Comparison of ENCODE assay signal across 8 mouse cellular contexts in the genomic region with DNA sequence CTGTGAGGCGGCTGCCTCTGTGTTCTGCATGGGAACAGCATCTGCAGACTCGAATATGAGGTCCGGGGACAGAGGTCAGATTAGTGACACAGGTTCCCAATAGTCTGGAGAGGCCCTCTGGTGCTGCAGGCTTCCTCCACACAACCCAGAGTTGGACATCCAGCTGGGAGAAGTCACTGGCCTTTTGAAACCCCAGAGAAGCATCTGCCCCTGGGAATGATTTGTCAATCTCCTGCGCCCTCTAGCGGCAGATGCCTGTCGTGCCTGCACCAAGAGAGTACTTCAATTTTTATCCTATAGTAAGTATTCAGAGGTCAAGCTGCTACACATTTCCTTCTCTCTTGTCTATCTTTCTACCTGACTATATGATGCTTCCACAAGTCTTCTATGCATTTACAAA.
DNase-seq lines count a peak whose midpoint lies in the region; ATAC-seq and TF ChIP-seq lines count a peak whose summit lies in the region.

No protein-coding gene starts in this region.

- no peak overlapping the region for H3K27ac ChIP-seq in ES-Bruce4 (ENCODE audit: insufficient read depth, low read length)
- no peak overlapping the region for H3K27ac ChIP-seq in liver, embryonic 14.5 days

- H3K9me3 ChIP-seq in ES-Bruce4 (replicated peaks; ENCODE audit: control insufficient read depth, insufficient read depth, low read length, poor library complexity, severe bottlenecking), result no peaks in the 10 kb centered on the region
- no peaks in the 10 kb centered on the region for H3K9me3 ChIP-seq in liver, embryonic 14.5 days (ENCODE audit: control insufficient read depth, low read length)

- 23% methylated on average over 6 of the region's 6 CpGs for WGBS in liver, embryonic 14.5 days (ENCODE audit: insufficient replicate concordance)

- H3K4me3 ChIP-seq in ES-Bruce4 (ENCODE audit: low read depth, low read length), result no peak overlapping the region
- no peak overlapping the region for H3K4me3 ChIP-seq in liver, embryonic 14.5 days (ENCODE audit: insufficient read depth in 1 of 2, low read depth in 2 of 2, low read length in 2 of 2)

- no peaks in the 10 kb centered on the region for H3K4me1 ChIP-seq in ES-Bruce4 (ENCODE audit: control insufficient read depth, insufficient read depth, low read length)
- H3K4me1 ChIP-seq in liver, embryonic 14.5 days (replicated peaks; ENCODE audit: control insufficient read depth in 2 of 2, insufficient read depth in 2 of 2, low read length in 1 of 2), result no peaks in the 10 kb centered on the region

- DNase-seq in 3T3-L1 (ENCODE audit: low read depth, low spot score), result peak; percentile 70
- DNase-seq in cerebellum, adult 18-20 months, result peak; percentile 31 to 46
- peak; percentile 7 to 37 for DNase-seq in frontal cortex, postnatal 14 days (ENCODE audit: low spot score in 2 of 2)
- peak; percentile 58 for DNase-seq in kidney, postnatal 14 days
- peak in 2 of 3 experiments; percentile 1 to 2 for DNase-seq in liver, embryonic 14.5 days (ENCODE audit: low read depth in 3 of 3, low spot score in 3 of 3)
- DNase-seq in retina, embryonic 14.5 days (ENCODE audit: low spot score), result peak; percentile 87
- peak; percentile 47 for DNase-seq in yolk sac, embryonic 10.5 days (ENCODE audit: low spot score)

- H3K9ac ChIP-seq in ES-Bruce4 (ENCODE audit: low read depth, poor library complexity, severe bottlenecking), result no peak overlapping the region
- H3K9ac ChIP-seq in liver, embryonic 14.5 days (replicated peaks), result no peak overlapping the region

- TF ChIP-seq EP300 in ES-Bruce4 (IDR thresholded peaks at IDR 0.05; ENCODE audit: insufficient read depth, low read depth, low read length), result no peak
- no peak for TF ChIP-seq EP300 in liver, embryonic 14.5 days (IDR thresholded peaks at IDR 0.05; ENCODE audit: low read depth)

- no peak for TF ChIP-seq POLR2A in ES-Bruce4 (IDR thresholded peaks at IDR 0.05; ENCODE audit: insufficient read depth, low read length)

- TF ChIP-seq CTCF in ES-Bruce4 (IDR thresholded peaks at IDR 0.05; ENCODE audit: low read depth, low read length), result peak; percentile 94
- peak; percentile 81 for TF ChIP-seq CTCF in liver, embryonic 14.5 days (IDR thresholded peaks at IDR 0.05; ENCODE audit: low read depth)

- H3K27me3 ChIP-seq in ES-Bruce4 (ENCODE audit: control insufficient read depth, insufficient read depth, low read length, poor library complexity, severe bottlenecking), result peaks cover 1% of the 10 kb centered on the region; the same call in 1 of the 2 replicates
- H3K27me3 ChIP-seq in liver, embryonic 14.5 days (ENCODE audit: control insufficient read depth, insufficient read depth, low read length), result no peaks in the 10 kb centered on the region

- no peak overlapping the region for H3K4me2 ChIP-seq in liver, embryonic 14.5 days (ENCODE audit: low read depth)

- ATAC-seq in liver, embryonic 14.5 days (ENCODE audit: insufficient read depth), result no peak

- no peaks in the 10 kb centered on the region for H3K36me3 ChIP-seq in ES-Bruce4 (ENCODE audit: control insufficient read depth, insufficient read depth, low read length, poor library complexity, severe bottlenecking)
- H3K36me3 ChIP-seq in liver, embryonic 14.5 days (replicated peaks; ENCODE audit: control insufficient read depth, insufficient read depth, low read depth), result no peaks in the 10 kb centered on the region

Comparison
In these comparisons a context has a peak if more than half of its experiments do, and no peak if none do; other contexts are left out.
1. DNase-seq: peak in every context shown above with its lines; median percentile 87 in retina, embryonic 14.5 days; 70 in 3T3-L1; 58 in kidney, postnatal 14 days; 47 in yolk sac, embryonic 10.5 days; 38 in cerebellum, adult 18-20 months; 22 in frontal cortex, postnatal 14 days; 2 in liver, embryonic 14.5 days.